In the genomic region with DNA sequence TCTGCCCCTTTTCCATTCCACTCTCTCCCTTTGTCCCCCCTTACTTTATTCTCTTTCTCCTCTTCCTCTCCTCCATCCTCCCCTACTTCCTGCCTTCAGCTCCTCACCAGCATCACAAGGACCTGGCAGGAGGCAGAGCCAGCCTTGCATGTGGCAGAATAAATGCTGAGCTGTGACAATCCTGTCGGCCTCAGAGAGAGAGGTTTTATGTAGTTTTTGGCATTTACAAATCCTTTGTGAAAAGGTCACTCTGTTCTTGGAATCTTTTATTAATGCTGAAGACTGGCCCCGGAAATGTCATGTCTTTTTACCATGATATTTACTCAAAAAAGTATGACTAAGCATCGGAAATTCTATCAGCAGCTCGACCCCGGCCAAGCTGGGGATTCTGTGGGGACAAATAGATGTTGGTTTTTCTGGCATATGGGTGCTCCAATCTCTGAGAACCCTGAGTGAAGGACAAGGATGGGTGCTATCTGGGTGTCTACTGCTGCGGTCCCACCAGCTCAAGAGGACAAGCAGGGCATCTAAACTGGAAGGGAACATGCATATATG, we compare ENCODE assay signal across 23 mouse cellular contexts.
DNase-seq lines count a peak whose midpoint lies in the region; ATAC-seq and TF ChIP-seq lines count a peak whose summit lies in the region.
"Had no signal": no experiment of that assay in that cellular context is flagged by ENCODE, and none has a peak within 500 bp of the region (broad histone marks: within the 10 kb centered on the region; RNA-seq: fewer than 3 reads in every experiment).

No protein-coding gene starts in this region.

- ATAC-seq in forebrain, postnatal 0 days = no peak
- ATAC-seq: activated CD4-positive, CD25-positive, alpha-beta regulatory T cell, adult 4 months; CD4-positive, CD25-positive, alpha-beta regulatory T cell, adult 4 months; forebrain, embryonic 13.5 days; forebrain, embryonic 15.5 days; Patski had no signal

- DNase-seq in adrenal gland, adult (ENCODE audit: inconsistent age in 2 of 2, low spot score in 1 of 2) = peak; percentile 76 to 87
- no peak for DNase-seq in adrenal gland, postnatal 4 days (ENCODE audit: low spot score in 2 of 2)
- peak; percentile 71 for DNase-seq in adrenal gland, adult 2 months
- peak; percentile 45 for DNase-seq in adrenal gland, postnatal 10 days
- DNase-seq in adrenal gland, postnatal 25 days = peak; percentile 35
- DNase-seq in forebrain, postnatal 0 days = no peak
- DNase-seq in layer of hippocampus, adult 8-10 months (ENCODE audit: low spot score in 2 of 2) = no peak
- DNase-seq in embryo, embryonic 10.5 days (ENCODE audit: low spot score) = no peak
- DNase-seq: B cell, adult 2 months; cerebellum, adult 11 months; cerebellum, adult 18-20 months; cerebellum, adult 8-10 months; cerebellum, adult 9-11 months; cerebellum, postnatal 14 days; cerebellum, postnatal 36 days had no signal

- no peak for TF ChIP-seq CTCF in forebrain, postnatal 0 days (IDR thresholded peaks at IDR 0.05; ENCODE audit: low read depth)

- WGBS in forebrain, postnatal 0 days = 73% methylated on average over 6 of the region's 6 CpGs

- H3K9ac ChIP-seq in forebrain, postnatal 0 days = no peak overlapping the region
- H3K9ac ChIP-seq: embryonic facial prominence, embryonic 12.5 days; forebrain, embryonic 13.5 days; forebrain, embryonic 15.5 days had no signal

- no peaks in the 10 kb centered on the region for H3K36me3 ChIP-seq in forebrain, postnatal 0 days (ENCODE audit: insufficient read depth)
- H3K36me3 ChIP-seq: embryonic facial prominence, embryonic 10.5 days; embryonic facial prominence, embryonic 12.5 days; forebrain, embryonic 15.5 days; G1E had no signal

- H3K9me3 ChIP-seq in forebrain, postnatal 0 days (ENCODE audit: low read length) = no peaks in the 10 kb centered on the region
- H3K9me3 ChIP-seq: embryonic facial prominence, embryonic 10.5 days; embryonic facial prominence, embryonic 12.5 days; forebrain, embryonic 13.5 days; forebrain, embryonic 15.5 days had no signal

- H3K4me1 ChIP-seq in forebrain, postnatal 0 days (ENCODE audit: insufficient read depth) = no peaks in the 10 kb centered on the region
- H3K4me1 ChIP-seq: embryonic facial prominence, embryonic 10.5 days; embryonic facial prominence, embryonic 12.5 days had no signal

- no peaks in the 10 kb centered on the region for H3K27me3 ChIP-seq in forebrain, postnatal 0 days (ENCODE audit: insufficient read depth, low read length)
- H3K27me3 ChIP-seq: embryonic facial prominence, embryonic 12.5 days; forebrain, embryonic 13.5 days; forebrain, embryonic 15.5 days; Patski had no signal

- H3K4me2 ChIP-seq in forebrain, postnatal 0 days (ENCODE audit: low read depth) = no peak overlapping the region
- H3K4me2 ChIP-seq: embryonic facial prominence, embryonic 12.5 days; forebrain, embryonic 13.5 days; forebrain, embryonic 15.5 days had no signal

- no peak overlapping the region for H3K4me3 ChIP-seq in forebrain, postnatal 0 days (ENCODE audit: low read depth, low read length)
- H3K4me3 ChIP-seq: embryonic facial prominence, embryonic 10.5 days; embryonic facial prominence, embryonic 12.5 days; forebrain, embryonic 13.5 days; forebrain, embryonic 15.5 days had no signal

- H3K27ac ChIP-seq in forebrain, postnatal 0 days (ENCODE audit: low read depth, low read length) = no peak overlapping the region
- H3K27ac ChIP-seq: embryonic facial prominence, embryonic 10.5 days; embryonic facial prominence, embryonic 12.5 days; forebrain, embryonic 13.5 days; forebrain, embryonic 15.5 days had no signal

Comparison
In these comparisons a context has a peak if more than half of its experiments do, and no peak if none do; other contexts are left out.
1. DNase-seq: peak in adrenal gland, adult (2 of 2), adrenal gland, adult 2 months (single experiment), adrenal gland, postnatal 10 days (single experiment) and adrenal gland, postnatal 25 days (single experiment); none in adrenal gland, postnatal 4 days (0 of 2), forebrain, postnatal 0 days (single experiment), layer of hippocampus, adult 8-10 months (0 of 2) and embryo, embryonic 10.5 days (single experiment).